Mouse (Mus musculus) spleen, postnatal 14 days (tissue): ENCODE data around the gene Cdyl.

Experiments
- DNase-seq, 2 experiments: peaks; one replicate each; pipeline ENCODE4 v3.0.0; 2021 to 2022; ENCODE audit warnings: low spot score in 2 of 2

The Cdyl gene

GRCm38 (mm10) chr13:35911476-35911875 is 251.8 kb downstream of the Cdyl start:
- DNase-seq: no peak
